Mouse (Mus musculus): ENCODE measurements around the gene Aox4.

DNA sequence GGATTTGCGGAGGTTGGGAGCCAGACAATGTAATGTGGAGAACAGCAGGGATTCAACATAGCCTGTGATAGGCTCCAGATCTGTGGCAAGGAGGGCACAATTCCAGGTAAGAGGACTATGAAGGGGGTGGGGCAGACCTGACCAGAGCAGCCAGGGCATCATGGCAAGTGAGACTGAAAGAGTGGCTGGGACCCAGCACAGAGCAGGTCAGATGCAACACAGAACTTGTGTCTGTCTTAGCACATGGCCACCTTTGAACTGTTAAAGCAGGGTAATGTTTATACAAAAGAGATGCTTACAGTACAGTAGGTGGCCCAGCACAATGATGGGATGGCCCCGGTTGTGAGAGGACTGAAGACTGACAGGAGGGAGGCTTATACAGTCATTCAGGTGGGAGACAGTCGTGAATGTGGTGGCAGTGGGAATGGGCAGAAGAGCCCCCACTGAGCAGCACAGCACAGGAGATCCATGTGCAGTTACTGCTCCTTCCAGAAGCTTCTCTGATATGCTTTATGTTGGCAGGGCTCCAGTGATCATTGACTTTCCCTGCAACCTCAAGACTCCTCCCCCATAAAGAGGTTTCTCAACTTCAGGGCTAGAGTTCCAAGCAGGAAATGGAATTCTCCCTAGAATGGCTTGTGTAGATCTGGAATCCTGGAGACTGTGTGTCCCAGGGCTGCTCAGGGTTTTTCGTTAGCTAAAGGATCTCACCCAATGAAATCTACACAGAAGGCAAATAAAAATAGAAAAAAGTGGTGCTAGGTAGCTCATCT is 27.5 kb downstream of the Aox4 start:
- no peak for TF ChIP-seq CTCF (IDR thresholded peaks at IDR 0.05; ENCODE audit: low read depth)
- TF ChIP-seq EP300 (IDR thresholded peaks at IDR 0.05; ENCODE audit: low read depth), result no peak

All from heart, postnatal 0 days (tissue).